In genomic region chr11:23846016-23846815, GRCm38 (mm10) we compare ENCODE assay signal across 8 mouse cellular contexts. TPM values are rescaled to one million over a fixed set of nuclear protein-coding genes. Genes with fewer than 3 reads are reported as not detected.
DNase-seq lines count a peak whose midpoint lies in the region; ATAC-seq and TF ChIP-seq lines count a peak whose summit lies in the region.

No protein-coding gene starts in this region.

- no peaks in the 10 kb centered on the region for H3K4me1 ChIP-seq in MEL (ENCODE audit: control insufficient read depth in 1 of 2, insufficient read depth in 2 of 2, low read length in 2 of 2)

- no peak for DNase-seq in frontal cortex, postnatal 14 days (ENCODE audit: low spot score in 2 of 2)
- no peak for DNase-seq in MEL (ENCODE audit: low read depth, low spot score)
- peak; percentile 10 for DNase-seq in heart, postnatal 4 days
- DNase-seq in natural killer cell, adult 2 months (ENCODE audit: low spot score in 2 of 2): peak; percentile 59
- no peak for DNase-seq in kidney, postnatal 36 days
- DNase-seq in testis, postnatal 14 days (ENCODE audit: low spot score): no peak
- DNase-seq in ovary, postnatal 14 days (ENCODE audit: low spot score): no peak

- H3K27ac ChIP-seq in MEL (ENCODE audit: control insufficient read depth, low read depth, low read length): no peak overlapping the region

- no peak for TF ChIP-seq POLR2A in MEL (IDR thresholded peaks at IDR 0.05; ENCODE audit: control insufficient read depth in 1 of 2, insufficient read depth in 1 of 2, low read depth in 1 of 2, low read length in 2 of 2, poor library complexity in 1 of 2)

- no peak overlapping the region for H3K4me3 ChIP-seq in MEL (ENCODE audit: control insufficient read depth in 1 of 2, insufficient read depth in 1 of 2, low read depth in 2 of 2, low read length in 2 of 2)

- TF ChIP-seq CTCF in MEL (IDR thresholded peaks at IDR 0.05 in 2 of 3, conservative IDR thresholded peaks at IDR 0.05 in 1 of 3; ENCODE audit: control insufficient read depth in 1 of 3, insufficient read depth in 1 of 3, low read depth in 2 of 3, low read length in 3 of 3, poor library complexity in 1 of 3, severe bottlenecking in 1 of 3): no peak

- no peaks in the 10 kb centered on the region for H3K9me3 ChIP-seq in MEL (replicated peaks; ENCODE audit: insufficient read depth, low read length)

- TF ChIP-seq EP300 in MEL (IDR thresholded peaks at IDR 0.05; ENCODE audit: low read depth in 1 of 2, low read length in 2 of 2): no peak

- H3K9ac ChIP-seq in MEL (ENCODE audit: control insufficient read depth, low read depth, low read length, poor library complexity, severe bottlenecking): no peak overlapping the region

- H3K27me3 ChIP-seq in MEL (ENCODE audit: control insufficient read depth in 1 of 2, insufficient read depth in 2 of 2, low read length in 2 of 2): peaks cover 0 to 18% of the 10 kb centered on the region in 2 experiments; a peak in 3 of 4 replicates

- no peak for TF ChIP-seq RAD21 in MEL (IDR thresholded peaks at IDR 0.05; ENCODE audit: low read depth, low read length)

- ATAC-seq in frontal cortex, adult (ENCODE audit: low TSS enrichment): peak; percentile 88

- no peaks in the 10 kb centered on the region for H3K79me2 ChIP-seq in MEL (ENCODE audit: control insufficient read depth, insufficient read depth, low read length, poor library complexity)

- no peaks in the 10 kb centered on the region for H3K36me3 ChIP-seq in MEL (ENCODE audit: control insufficient read depth in 1 of 2, insufficient read depth in 2 of 2, low read length in 2 of 2)

TF ChIP-seq in MEL, 35 proteins besides CTCF, POLR2A, EP300 and RAD21:
- TF ChIP-seq NELFE (IDR thresholded peaks at IDR 0.05; ENCODE audit: low read depth, low read length): no peak
- TF ChIP-seq ELF1 (IDR thresholded peaks at IDR 0.05; ENCODE audit: low read depth, low read length): no peak
- TF ChIP-seq USF1 (IDR thresholded peaks at IDR 0.05; ENCODE audit: low read depth, low read length): peak; percentile 57
- no peak for TF ChIP-seq SMC3 (IDR thresholded peaks at IDR 0.05; ENCODE audit: low read depth, low read length)
- TF ChIP-seq BHLHE40 (IDR thresholded peaks at IDR 0.05; ENCODE audit: borderline replicate concordance, low read depth, low read length): no peak

RNA-seq across cellular contexts. Expression of gene Papolg, which starts 48.8 kb away (rescaled TPM):
- total RNA-seq in MEL (2012; rRNA removed): 6.5 and 7.9 TPM in 2 replicates
- 1 to 10 TPM in 1 of 2 experiments, not detected in 1; 7.9 TPM for polyA plus RNA-seq in MEL (2012; ENCODE audit: insufficient read depth in 1 of 2, insufficient read length in 2 of 2, low read depth in 1 of 2, low replicate concordance in 2 of 2, missing spikeins in 1 of 2)
- total RNA-seq in heart, postnatal 4 days (2021): 1 to 10 TPM; 8.0 to 9.0 TPM

Comparison
In these comparisons a context has a peak if more than half of its experiments do, and no peak if none do; other contexts are left out.
1. DNase-seq: peak in heart, postnatal 4 days (single experiment) and natural killer cell, adult 2 months (2 of 2); none in frontal cortex, postnatal 14 days (0 of 2), MEL (single experiment), kidney, postnatal 36 days (0 of 2), testis, postnatal 14 days (single experiment) and ovary, postnatal 14 days (single experiment).